Comparison of ENCODE assay signal across 8 mouse cellular contexts in genomic region chr13:38766133-38766532, GRCm38 (mm10).
A peak's percentile ranks its signal among the peaks of the same experiment; 100 is the strongest.
DNase-seq lines count a peak whose midpoint lies in the region; ATAC-seq and TF ChIP-seq lines count a peak whose summit lies in the region.
"Had no signal": no experiment of that assay in that cellular context is flagged by ENCODE, and none has a peak within 500 bp of the region (broad histone marks: within the 10 kb centered on the region; RNA-seq: fewer than 3 reads in every experiment).

No protein-coding gene starts in this region.

- H3K4me2 ChIP-seq in kidney, embryonic 14.5 days (replicated peaks; ENCODE audit: low read depth, low read length), result no peak overlapping the region
- H3K4me2 ChIP-seq: limb, embryonic 13.5 days had no signal

- no peaks in the 10 kb centered on the region for H3K27me3 ChIP-seq in kidney, adult 2 months (replicated peaks; ENCODE audit: control insufficient read depth, insufficient read depth, low read length)
- no peaks in the 10 kb centered on the region for H3K27me3 ChIP-seq in kidney, embryonic 14.5 days (ENCODE audit: control insufficient read depth, insufficient read depth, low read length)
- H3K27me3 ChIP-seq: limb, embryonic 13.5 days had no signal

- 36% methylated on average over 4 of the region's 4 CpGs for WGBS in kidney, adult 2 months
- 43% methylated on average over 4 of the region's 4 CpGs for WGBS in kidney, embryonic 14.5 days

- H3K27ac ChIP-seq in kidney, adult 2 months (ENCODE audit: insufficient read depth, low read depth, low read length), result no peak overlapping the region
- H3K27ac ChIP-seq in kidney, embryonic 14.5 days (ENCODE audit: low read depth, low read length), result no peak overlapping the region
- H3K27ac ChIP-seq: limb, embryonic 13.5 days had no signal

- no peaks in the 10 kb centered on the region for H3K36me3 ChIP-seq in kidney, adult 2 months (ENCODE audit: control insufficient read depth, insufficient read depth, low read length)
- H3K36me3 ChIP-seq in kidney, embryonic 14.5 days (ENCODE audit: control insufficient read depth, insufficient read depth, low read length), result no peaks in the 10 kb centered on the region
- H3K36me3 ChIP-seq: limb, embryonic 13.5 days had no signal

- H3K4me3 ChIP-seq in kidney, adult 2 months (ENCODE audit: insufficient read depth, low read depth, low read length), result no peak overlapping the region
- no peak overlapping the region for H3K4me3 ChIP-seq in kidney, embryonic 14.5 days (ENCODE audit: low read length)
- H3K4me3 ChIP-seq: limb, embryonic 13.5 days had no signal

- no peaks in the 10 kb centered on the region for H3K4me1 ChIP-seq in kidney, adult 2 months (ENCODE audit: control insufficient read depth, insufficient read depth, low read length)
- H3K4me1 ChIP-seq in kidney, embryonic 14.5 days (ENCODE audit: control insufficient read depth, insufficient read depth, low read length), result no peaks in the 10 kb centered on the region
- H3K4me1 ChIP-seq: limb, embryonic 13.5 days had no signal

- H3K9me3 ChIP-seq in kidney, embryonic 14.5 days (ENCODE audit: control insufficient read depth, low read length), result no peaks in the 10 kb centered on the region
- H3K9me3 ChIP-seq: limb, embryonic 13.5 days had no signal

- TF ChIP-seq POLR2A in kidney, adult 2 months (IDR thresholded peaks at IDR 0.05; ENCODE audit: low read depth, low read length), result no peak

- peak; percentile 39 for TF ChIP-seq CTCF in kidney, adult 2 months (conservative IDR thresholded peaks at IDR 0.05; ENCODE audit: insufficient read depth, insufficient read length, low read depth, low read length)

- H3K9ac ChIP-seq in kidney, embryonic 14.5 days (ENCODE audit: low read depth, low read length), result no peak overlapping the region
- H3K9ac ChIP-seq: limb, embryonic 13.5 days had no signal

- ATAC-seq in kidney, embryonic 14.5 days (ENCODE audit: low FRiP score, low TSS enrichment), result no peak

- DNase-seq in kidney, adult 2 months, result peak; percentile 16
- DNase-seq in 3T3-L1 (ENCODE audit: low read depth, low spot score) (peak; percentile 71), A20 (ENCODE audit: low read depth, low spot score) (peak; percentile 28)
- peak; percentile 45 for DNase-seq in embryo, embryonic 11 days
- no peak for DNase-seq in frontal cortex, postnatal 36 days (ENCODE audit: low spot score in 2 of 2)
- no peak for DNase-seq in heart, postnatal 25 days (ENCODE audit: low spot score)

- intact Hi-C loops in heart, postnatal 25 days (cut with DNase I), result no loop called here

Comparison
In these comparisons a context has a peak if more than half of its experiments do, and no peak if none do; other contexts are left out.
1. DNase-seq: peak in kidney, adult 2 months (single experiment), 3T3-L1 (single experiment), A20 (single experiment) and embryo, embryonic 11 days (single experiment); none in frontal cortex, postnatal 36 days (0 of 2) and heart, postnatal 25 days (single experiment).